Comparison of ENCODE assay signal across 10 mouse cellular contexts in genomic region chr1:91080423-91080749, GRCm38 (mm10).
DNase-seq lines count a peak whose midpoint lies in the region; ATAC-seq and TF ChIP-seq lines count a peak whose summit lies in the region.
"Had no signal": no experiment of that assay in that cellular context is flagged by ENCODE, and none has a peak within 500 bp of the region (broad histone marks: within the 10 kb centered on the region; RNA-seq: fewer than 3 reads in every experiment).

No protein-coding gene starts in this region.

- no peaks in the 10 kb centered on the region for H3K9me3 ChIP-seq in neural tube, embryonic 15.5 days (replicated peaks)
- H3K9me3 ChIP-seq in hindbrain, embryonic 11.5 days (ENCODE audit: control insufficient read depth, low read length) = no peaks in the 10 kb centered on the region
- H3K9me3 ChIP-seq: embryonic facial prominence, embryonic 15.5 days; neural tube, embryonic 12.5 days had no signal

- H3K4me3 ChIP-seq in gastrocnemius, adult 2 months = no peak overlapping the region
- H3K4me3 ChIP-seq in neural tube, embryonic 15.5 days (replicated peaks) = no peak overlapping the region
- H3K4me3 ChIP-seq in hindbrain, embryonic 11.5 days (ENCODE audit: low read depth, low read length) = no peak overlapping the region
- H3K4me3 ChIP-seq: embryonic facial prominence, embryonic 15.5 days; neural tube, embryonic 12.5 days had no signal

- no peaks in the 10 kb centered on the region for H3K36me3 ChIP-seq in neural tube, embryonic 15.5 days
- H3K36me3 ChIP-seq in hindbrain, embryonic 11.5 days (ENCODE audit: control insufficient read depth, insufficient read depth, low read length) = no peaks in the 10 kb centered on the region
- H3K36me3 ChIP-seq: embryonic facial prominence, embryonic 15.5 days; neural tube, embryonic 12.5 days had no signal

- H3K9ac ChIP-seq in neural tube, embryonic 15.5 days (replicated peaks) = no peak overlapping the region
- H3K9ac ChIP-seq in hindbrain, embryonic 11.5 days (ENCODE audit: low read depth, low read length) = no peak overlapping the region
- H3K9ac ChIP-seq: embryonic facial prominence, embryonic 15.5 days; neural tube, embryonic 12.5 days had no signal

- H3K4me2 ChIP-seq in neural tube, embryonic 15.5 days = no peak overlapping the region
- H3K4me2 ChIP-seq in hindbrain, embryonic 11.5 days (replicated peaks; ENCODE audit: low read depth, low read length) = no peak overlapping the region
- H3K4me2 ChIP-seq: embryonic facial prominence, embryonic 15.5 days; neural tube, embryonic 12.5 days had no signal

- H3K27me3 ChIP-seq in neural tube, embryonic 15.5 days (replicated peaks) = no peaks in the 10 kb centered on the region
- no peaks in the 10 kb centered on the region for H3K27me3 ChIP-seq in hindbrain, embryonic 11.5 days (ENCODE audit: control insufficient read depth, insufficient read depth, low read length)
- H3K27me3 ChIP-seq: embryonic facial prominence, embryonic 15.5 days; neural tube, embryonic 12.5 days had no signal

- peaks cover 22% of the 10 kb centered on the region for H3K4me1 ChIP-seq in neural tube, embryonic 15.5 days
- H3K4me1 ChIP-seq in hindbrain, embryonic 11.5 days (replicated peaks; ENCODE audit: control insufficient read depth, insufficient read depth, low read length) = no peaks in the 10 kb centered on the region
- H3K4me1 ChIP-seq: neural tube, embryonic 12.5 days had no signal

- no peak; the same call in 1 of the 2 replicates for ATAC-seq in neural tube, embryonic 15.5 days (ENCODE audit: low FRiP score)
- no peak for ATAC-seq in hindbrain, embryonic 11.5 days (ENCODE audit: low FRiP score)

- DNase-seq in gastrocnemius, adult 2 months = peak; percentile 50
- DNase-seq in gastrocnemius, adult 8-10 months (ENCODE audit: low spot score in 2 of 2) = no peak
- DNase-seq in thymus, postnatal 0 days (ENCODE audit: low spot score) = peak; percentile 67
- no peak for DNase-seq in thymus, postnatal 10 days (ENCODE audit: low spot score in 2 of 2)
- DNase-seq in lung, postnatal 25 days (ENCODE audit: low spot score) = peak; percentile 77
- DNase-seq in hindbrain, embryonic 11.5 days (ENCODE audit: low spot score) = no peak
- DNase-seq in left cerebral cortex, postnatal 25 days (ENCODE audit: low spot score in 2 of 2) = no peak

- WGBS in neural tube, embryonic 15.5 days = 78% methylated on average over 7 of the region's 7 CpGs
- 84% methylated on average over 7 of the region's 7 CpGs for WGBS in hindbrain, embryonic 11.5 days

- H3K27ac ChIP-seq in gastrocnemius, adult 2 months = peak overlapping the region; percentile 73
- no peak overlapping the region for H3K27ac ChIP-seq in neural tube, embryonic 15.5 days (replicated peaks)
- no peak overlapping the region for H3K27ac ChIP-seq in hindbrain, embryonic 11.5 days (ENCODE audit: low read depth, low read length)
- H3K27ac ChIP-seq: embryonic facial prominence, embryonic 15.5 days; neural tube, embryonic 12.5 days had no signal

- intact Hi-C loops in gastrocnemius, adult 2 months (cut with DNase I) = no loop called here
- intact Hi-C loops in left cerebral cortex, postnatal 25 days (cut with DNase I) = no loop called here

- peak; percentile 24 for TF ChIP-seq CTCF in gastrocnemius, adult 2 months (IDR thresholded peaks at IDR 0.05)

Comparison
In these comparisons a context has a peak if more than half of its experiments do, and no peak if none do; other contexts are left out.
1. DNase-seq: peak in gastrocnemius, adult 2 months (single experiment), thymus, postnatal 0 days (single experiment) and lung, postnatal 25 days (single experiment); none in gastrocnemius, adult 8-10 months (0 of 2), thymus, postnatal 10 days (0 of 2), hindbrain, embryonic 11.5 days (single experiment) and left cerebral cortex, postnatal 25 days (0 of 2).